Mouse (Mus musculus): Measurements from ENCODE around the gene Mctp1. TPM values are rescaled to one million over a fixed set of nuclear protein-coding genes. Genes with fewer than 3 reads are reported as not detected.

The Mctp1 gene
- polyA plus RNA-seq, 1 experiment from 2014 or later: 1.4 TPM

DNA sequence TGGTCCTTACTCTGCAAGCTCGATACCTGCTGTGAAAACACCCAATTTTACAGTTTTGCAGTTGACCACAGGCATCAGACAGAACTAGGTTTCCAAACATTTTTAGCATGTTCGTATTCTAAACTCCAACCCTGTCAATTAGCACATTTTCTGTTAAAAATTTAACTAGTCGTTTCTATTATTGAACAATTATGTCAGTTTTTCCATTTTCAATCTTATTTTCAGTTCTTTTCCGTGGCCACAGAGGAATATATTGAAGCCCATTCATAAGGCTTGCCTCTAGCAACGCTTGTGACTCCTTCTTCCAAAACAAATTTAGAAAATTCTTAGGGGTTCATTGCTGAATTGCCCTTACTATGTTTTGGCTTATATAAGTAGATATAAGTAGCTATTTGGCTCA, 456.4 kb downstream of the Mctp1 start:
- 71% methylated on average over 5 of the region's 5 CpGs for WGBS
- no peaks in the 10 kb centered on the region for H3K27me3 ChIP-seq
- H3K4me3 ChIP-seq (replicated peaks): no peak overlapping the region
- H3K4me1 ChIP-seq: no peaks in the 10 kb centered on the region
- no peaks in the 10 kb centered on the region for H3K36me3 ChIP-seq
- H3K9me3 ChIP-seq (replicated peaks): no peaks in the 10 kb centered on the region
- no peak overlapping the region for H3K27ac ChIP-seq (replicated peaks)
- H3K4me2 ChIP-seq (replicated peaks): no peak overlapping the region
- no peak for ATAC-seq (ENCODE audit: insufficient number of reproducible peaks, low FRiP score, low TSS enrichment, low read depth)
- H3K9ac ChIP-seq: no peak overlapping the region

DNA sequence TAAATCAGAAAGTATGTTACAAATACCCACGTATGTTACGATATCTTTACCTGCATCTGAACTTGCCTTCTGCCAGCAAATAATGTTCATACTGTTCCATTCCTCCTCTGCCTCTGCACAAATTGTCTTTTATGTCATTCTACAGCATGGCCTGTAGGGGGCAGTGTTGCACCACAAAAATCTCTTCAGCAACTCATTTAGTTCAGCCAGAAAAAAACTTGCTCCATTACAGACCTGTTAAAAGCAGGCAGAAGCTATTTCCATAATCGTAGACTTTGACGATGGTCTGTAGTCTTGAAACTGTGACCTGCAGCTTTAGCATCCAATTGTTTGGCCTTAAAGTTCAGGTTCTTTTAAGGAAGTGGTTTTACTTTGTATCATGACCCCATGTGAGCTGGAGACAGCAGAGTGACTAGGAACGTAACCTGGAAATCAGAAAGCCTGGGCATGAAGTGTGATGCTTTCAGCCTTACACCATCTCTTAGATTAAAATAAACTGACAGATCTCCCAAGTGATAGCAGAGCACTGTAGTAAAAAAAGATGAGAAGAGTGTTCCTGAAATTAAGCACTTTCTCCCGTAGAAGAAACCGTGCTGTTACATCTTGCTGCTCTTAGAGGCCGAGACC, 460.4 kb downstream of the Mctp1 start:
- Histone ChIP-seq H3K4me3 (replicated peaks) (no peak overlapping the region), H3K27me3 (no peaks in the 10 kb centered on the region), H3K4me1 (no peaks in the 10 kb centered on the region), H3K4me2 (replicated peaks) (no peak overlapping the region), H3K36me3 (no peaks in the 10 kb centered on the region), H3K9ac (no peak overlapping the region), H3K27ac (replicated peaks) (no peak overlapping the region), H3K9me3 (replicated peaks) (no peaks in the 10 kb centered on the region)
- WGBS: 47% methylated on average over 8 of the region's 8 CpGs
- ATAC-seq (ENCODE audit: insufficient number of reproducible peaks, low FRiP score, low TSS enrichment, low read depth): no peak

DNA sequence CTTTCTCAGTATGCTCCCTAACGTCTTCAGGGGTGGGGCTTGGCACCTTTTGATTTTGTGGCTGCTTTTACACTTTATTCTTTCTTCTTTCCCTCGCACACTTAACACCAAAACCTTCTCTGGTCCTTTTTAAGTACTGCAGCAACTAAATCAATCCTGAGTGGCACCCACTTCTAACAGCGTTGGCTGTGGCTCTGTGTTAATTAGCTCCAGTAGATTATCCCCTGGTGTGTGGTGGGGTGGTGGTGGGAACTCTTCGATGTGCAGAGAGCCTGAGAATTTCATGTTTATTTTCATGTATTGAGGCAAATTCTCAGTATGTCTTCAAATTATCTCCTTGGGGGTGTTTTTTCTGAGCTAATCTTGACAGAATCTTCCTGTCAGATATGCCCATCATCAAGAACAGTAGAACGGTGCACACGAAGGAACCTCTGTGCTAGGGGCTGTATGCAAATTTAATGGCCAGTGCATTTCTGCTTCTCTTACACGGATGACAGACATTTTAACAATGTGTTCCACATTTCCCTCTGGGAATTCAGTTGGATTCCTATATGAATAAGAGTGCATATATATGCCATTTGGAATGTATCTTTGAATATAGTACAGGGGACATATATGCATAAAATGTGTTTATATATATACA, 466.2 kb downstream of the Mctp1 start:
- no peak overlapping the region for H3K4me3 ChIP-seq (replicated peaks)
- no peak overlapping the region for H3K27ac ChIP-seq (replicated peaks)
- H3K27me3 ChIP-seq: no peaks in the 10 kb centered on the region
- 35% methylated on average over 7 of the region's 7 CpGs for WGBS
- ATAC-seq (ENCODE audit: insufficient number of reproducible peaks, low FRiP score, low TSS enrichment, low read depth): no peak
- no peak overlapping the region for H3K4me2 ChIP-seq (replicated peaks)
- H3K9me3 ChIP-seq (replicated peaks): no peaks in the 10 kb centered on the region
- no peaks in the 10 kb centered on the region for H3K4me1 ChIP-seq
- no peaks in the 10 kb centered on the region for H3K36me3 ChIP-seq
- no peak overlapping the region for H3K9ac ChIP-seq

DNA sequence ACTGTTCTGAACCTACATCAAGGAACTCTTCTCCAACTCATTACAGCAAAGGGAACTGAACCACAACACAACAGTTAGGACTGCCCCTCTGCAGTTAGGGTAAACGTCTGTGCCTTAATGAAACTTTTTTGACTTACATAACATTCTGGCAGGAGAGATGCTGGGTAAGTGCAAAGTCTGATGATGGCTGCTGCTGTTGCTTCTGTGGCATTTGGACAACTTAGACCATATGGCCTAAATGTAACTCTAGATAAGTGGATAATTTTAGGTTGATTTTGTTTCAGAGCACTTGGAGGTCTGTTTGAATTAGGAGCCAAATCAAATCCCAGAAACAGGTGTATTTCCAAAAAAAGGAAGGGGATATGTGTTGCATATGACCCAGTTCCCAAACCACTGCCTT, 470.0 kb downstream of the Mctp1 start:
- no peaks in the 10 kb centered on the region for H3K9me3 ChIP-seq (replicated peaks)
- H3K4me3 ChIP-seq (replicated peaks): no peak overlapping the region
- ATAC-seq (ENCODE audit: insufficient number of reproducible peaks, low FRiP score, low TSS enrichment, low read depth): no peak
- no peak overlapping the region for H3K4me2 ChIP-seq (replicated peaks)
- no peaks in the 10 kb centered on the region for H3K27me3 ChIP-seq
- no peak overlapping the region for H3K9ac ChIP-seq
- H3K36me3 ChIP-seq: no peaks in the 10 kb centered on the region
- 10% methylated on average over 1 of the region's 1 CpGs for WGBS
- no peaks in the 10 kb centered on the region for H3K4me1 ChIP-seq
- H3K27ac ChIP-seq (replicated peaks): no peak overlapping the region

GRCm38 (mm10) chr13:76855021-76855420, 470.7 kb downstream of the Mctp1 start:
- H3K27me3 ChIP-seq: no peaks in the 10 kb centered on the region
- no peak for ATAC-seq (ENCODE audit: insufficient number of reproducible peaks, low FRiP score, low TSS enrichment, low read depth)
- H3K9ac ChIP-seq: no peak overlapping the region
- H3K4me3 ChIP-seq (replicated peaks): no peak overlapping the region
- H3K4me1 ChIP-seq: no peaks in the 10 kb centered on the region
- WGBS: 35% methylated on average over 3 of the region's 3 CpGs
- H3K36me3 ChIP-seq: no peaks in the 10 kb centered on the region
- no peak overlapping the region for H3K4me2 ChIP-seq (replicated peaks)
- H3K9me3 ChIP-seq (replicated peaks): no peaks in the 10 kb centered on the region
- H3K27ac ChIP-seq (replicated peaks): no peak overlapping the region

DNA sequence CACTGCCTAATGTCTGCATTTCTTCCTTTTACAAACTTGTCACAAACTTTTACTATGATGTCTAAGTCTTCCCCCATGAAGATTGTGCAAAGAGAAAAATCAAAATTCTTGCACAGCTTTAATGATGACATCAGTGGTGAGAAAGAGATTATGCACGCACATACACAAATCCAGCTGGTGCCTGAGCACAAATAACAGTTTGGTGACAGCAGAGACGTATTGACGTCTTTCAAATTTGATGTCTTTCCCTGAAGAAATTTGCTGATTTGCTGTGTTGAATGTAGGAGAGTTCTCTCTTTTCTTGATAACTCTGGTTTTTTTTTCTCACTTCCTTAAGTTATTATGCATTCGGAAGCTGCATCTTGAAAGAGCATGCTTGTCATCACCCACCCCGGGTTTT, 472.7 kb downstream of the Mctp1 start:
- no peak for ATAC-seq (ENCODE audit: insufficient number of reproducible peaks, low FRiP score, low TSS enrichment, low read depth)

GRCm38 (mm10) chr13:76858078-76858482, 473.7 kb downstream of the Mctp1 start:
- Histone ChIP-seq H3K4me2 (replicated peaks) (no peak overlapping the region), H3K27me3 (no peaks in the 10 kb centered on the region), H3K27ac (replicated peaks) (no peak overlapping the region), H3K9ac (no peak overlapping the region), H3K4me1 (no peaks in the 10 kb centered on the region), H3K36me3 (no peaks in the 10 kb centered on the region), H3K9me3 (replicated peaks) (no peaks in the 10 kb centered on the region), H3K4me3 (replicated peaks) (no peak overlapping the region)
- WGBS: 28% methylated on average over 2 of the region's 2 CpGs
- no peak for ATAC-seq (ENCODE audit: insufficient number of reproducible peaks, low FRiP score, low TSS enrichment, low read depth)

More for the DNA sequence above, 472.7 kb downstream of the Mctp1 start:
- H3K27me3 ChIP-seq: no peaks in the 10 kb centered on the region
- H3K4me2 ChIP-seq (replicated peaks): no peak overlapping the region
- H3K36me3 ChIP-seq: no peaks in the 10 kb centered on the region
- no peaks in the 10 kb centered on the region for H3K9me3 ChIP-seq (replicated peaks)
- no peak overlapping the region for H3K9ac ChIP-seq
- H3K4me1 ChIP-seq: no peaks in the 10 kb centered on the region
- H3K4me3 ChIP-seq (replicated peaks): no peak overlapping the region
- WGBS: 50% methylated on average over 5 of the region's 5 CpGs
- H3K27ac ChIP-seq (replicated peaks): no peak overlapping the region

- H3K4me1 ChIP-seq: no peaks in the 10 kb centered on the region
- H3K36me3 ChIP-seq: no peaks in the 10 kb centered on the region
- no peak overlapping the region for H3K4me2 ChIP-seq (replicated peaks)
- H3K27me3 ChIP-seq: no peaks in the 10 kb centered on the region
- no peaks in the 10 kb centered on the region for H3K9me3 ChIP-seq (replicated peaks)
- no peak overlapping the region for H3K9ac ChIP-seq
- no peak overlapping the region for H3K4me3 ChIP-seq (replicated peaks)
- no peak overlapping the region for H3K27ac ChIP-seq (replicated peaks)
- no peak for ATAC-seq (ENCODE audit: insufficient number of reproducible peaks, low FRiP score, low TSS enrichment, low read depth)
- 72% methylated on average over 3 of the region's 3 CpGs for WGBS
Measured at GRCm38 (mm10) chr13:76870291-76870690, 486.0 kb downstream of the Mctp1 start.

- WGBS: 53% methylated on average over 8 of the region's 8 CpGs
Measured at GRCm38 (mm10) chr13:76877887-76878763, 493.8 kb downstream of the Mctp1 start.

GRCm38 (mm10) chr13:76879008-76879407, 494.7 kb downstream of the Mctp1 start:
- H3K4me1 ChIP-seq: no peaks in the 10 kb centered on the region
- no peaks in the 10 kb centered on the region for H3K9me3 ChIP-seq (replicated peaks)
- H3K4me3 ChIP-seq (replicated peaks): no peak overlapping the region
- no peaks in the 10 kb centered on the region for H3K36me3 ChIP-seq
- no peak for ATAC-seq (ENCODE audit: insufficient number of reproducible peaks, low FRiP score, low TSS enrichment, low read depth)
- 55% methylated on average over 3 of the region's 3 CpGs for WGBS
- H3K27ac ChIP-seq (replicated peaks): no peak overlapping the region
- H3K4me2 ChIP-seq (replicated peaks): no peak overlapping the region
- H3K27me3 ChIP-seq: no peaks in the 10 kb centered on the region
- H3K9ac ChIP-seq: no peak overlapping the region

More at GRCm38 (mm10) chr13:76877887-76878763, 493.8 kb downstream of the Mctp1 start:
- Histone ChIP-seq H3K4me3 (replicated peaks) (no peak overlapping the region), H3K27ac (replicated peaks) (no peak overlapping the region), H3K27me3 (no peaks in the 10 kb centered on the region), H3K9ac (no peak overlapping the region), H3K4me2 (replicated peaks) (no peak overlapping the region), H3K36me3 (no peaks in the 10 kb centered on the region), H3K4me1 (no peaks in the 10 kb centered on the region), H3K9me3 (replicated peaks) (no peaks in the 10 kb centered on the region)
- ATAC-seq (ENCODE audit: insufficient number of reproducible peaks, low FRiP score, low TSS enrichment, low read depth): no peak

DNA sequence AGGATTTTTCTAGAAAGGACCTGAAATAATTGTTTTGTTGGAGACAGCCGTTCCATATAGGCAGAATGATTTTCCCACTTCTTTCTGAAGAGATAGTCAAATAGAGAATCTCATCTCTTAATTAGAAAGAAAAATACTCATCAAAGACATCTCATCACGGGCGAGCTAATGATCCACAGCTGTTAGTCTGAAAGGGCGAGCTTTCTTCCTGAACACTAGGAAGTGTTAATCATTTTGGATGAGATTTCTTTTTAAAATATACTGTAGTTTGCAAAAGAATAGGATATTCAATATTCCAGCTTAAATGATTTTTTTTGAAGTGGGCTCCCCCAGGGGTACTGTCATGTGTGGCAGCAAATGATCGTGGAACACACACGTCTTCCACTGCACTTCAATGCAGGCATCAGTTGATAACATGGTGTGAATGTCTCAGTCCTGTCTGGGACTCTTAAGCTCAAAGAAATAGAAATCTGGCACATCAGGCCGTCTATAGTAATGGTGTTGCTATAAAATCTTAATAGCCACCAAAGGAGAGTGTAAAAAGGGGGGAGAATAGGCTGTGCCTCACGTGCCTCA, 500.3 kb downstream of the Mctp1 start:
- H3K36me3 ChIP-seq: no peaks in the 10 kb centered on the region
- H3K4me3 ChIP-seq (replicated peaks): no peak overlapping the region
- 59% methylated on average over 8 of the region's 8 CpGs for WGBS
- H3K27ac ChIP-seq (replicated peaks): no peak overlapping the region
- ATAC-seq (ENCODE audit: insufficient number of reproducible peaks, low FRiP score, low TSS enrichment, low read depth): no peak
- H3K4me1 ChIP-seq: no peaks in the 10 kb centered on the region
- H3K4me2 ChIP-seq (replicated peaks): no peak overlapping the region
- no peaks in the 10 kb centered on the region for H3K27me3 ChIP-seq
- no peaks in the 10 kb centered on the region for H3K9me3 ChIP-seq (replicated peaks)
- H3K9ac ChIP-seq: no peak overlapping the region

Data from embryonic facial prominence, embryonic 15.5 days (tissue).